Mouse (Mus musculus) urinary bladder, postnatal 10 days (tissue): ENCODE measurements around the gene Plcl2.
"Not testable (repeated sequence)": the region's sequence is repeated elsewhere in the genome, so short reads cannot be mapped to it uniquely, and the experiment has no call there.

Source experiments
- DNase-seq: peaks from one replicate; pipeline ENCODE4 v3.0.0; 2022; ENCODE audit warnings: low spot score

The Plcl2 gene

GRCm38 (mm10) chr17:50500806-50501205 lies 8.4 kb upstream of the Plcl2 start:
- DNase-seq: no peak

- no peak for DNase-seq
Observed at GRCm38 (mm10) chr17:50503075-50503474, 6.1 kb upstream of the Plcl2 start.

DNA sequence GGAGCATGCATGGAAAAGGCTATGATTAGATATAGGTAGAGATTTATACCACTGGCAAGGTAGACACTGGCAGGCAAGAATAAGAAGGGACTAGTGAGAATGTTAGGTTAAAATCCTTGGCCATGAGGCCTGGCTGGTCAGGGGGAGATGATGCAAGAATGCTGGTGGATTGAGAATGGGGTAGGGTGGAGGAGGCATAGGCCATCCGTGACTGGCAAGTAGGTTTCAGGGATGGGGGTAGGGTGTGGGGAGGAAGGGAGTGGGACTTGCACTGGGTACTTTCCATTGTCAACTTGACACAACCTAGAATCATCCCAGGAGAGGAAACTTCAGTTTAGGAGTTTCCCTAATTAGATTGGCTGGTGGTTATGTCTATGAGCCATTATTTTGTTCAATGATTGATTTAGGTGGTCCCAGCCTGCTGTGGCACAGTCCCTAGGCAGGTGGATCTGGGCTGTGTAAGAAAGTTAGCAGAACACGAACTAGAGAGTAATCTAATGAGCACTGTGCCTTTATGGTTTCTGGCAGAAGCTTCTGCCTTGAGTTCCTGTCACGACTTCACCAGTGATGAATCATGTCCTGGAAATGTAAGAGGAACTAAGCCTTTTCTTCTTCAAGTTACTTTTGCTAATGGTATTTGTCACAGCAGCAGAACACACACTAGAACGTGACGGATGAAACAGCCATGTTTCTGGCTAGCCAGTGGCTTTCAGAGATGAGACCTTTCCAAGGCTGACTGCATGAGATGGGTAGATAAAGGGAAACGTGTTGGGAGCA lies 4.9 kb upstream of the Plcl2 start:
- no peak for DNase-seq

GRCm38 (mm10) chr17:50505910-50506634 lies 3.1 kb upstream of the Plcl2 start:
- DNase-seq: no peak

- no peak for DNase-seq
Observed at GRCm38 (mm10) chr17:50506861-50507321, 2.3 kb upstream of the Plcl2 start.

GRCm38 (mm10) chr17:50508055-50508774 lies 988 bp upstream of the Plcl2 start:
- DNase-seq: no peak

DNA sequence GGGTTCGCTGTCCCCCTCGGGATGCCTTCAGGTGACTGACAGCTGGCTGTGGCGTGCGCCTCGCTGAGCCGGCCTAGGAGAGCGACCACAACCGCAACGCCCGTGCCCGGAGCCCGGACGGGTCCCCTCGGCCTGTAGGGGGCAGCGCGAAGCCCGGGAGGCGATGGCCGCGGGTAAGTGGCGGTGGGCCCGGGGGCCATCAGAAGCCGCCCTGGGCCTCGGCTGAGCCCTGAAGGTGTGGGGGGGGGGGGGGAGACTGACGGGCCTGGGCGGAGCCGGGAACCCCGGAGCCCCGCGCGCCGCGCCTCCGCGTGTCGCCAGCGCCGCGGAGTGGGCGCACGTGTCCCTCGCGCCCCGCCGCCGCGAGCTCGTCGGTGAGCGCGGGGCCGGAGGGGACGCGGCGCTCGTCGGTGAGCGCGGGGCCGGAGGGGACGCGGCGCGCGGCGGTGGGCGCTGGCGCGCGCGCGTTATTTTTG lies 390 bp upstream of the Plcl2 start:
- peak; percentile 15 for DNase-seq

- DNase-seq: no peak
Observed at GRCm38 (mm10) chr17:50510279-50510678, 1.1 kb downstream of the Plcl2 start.

DNA sequence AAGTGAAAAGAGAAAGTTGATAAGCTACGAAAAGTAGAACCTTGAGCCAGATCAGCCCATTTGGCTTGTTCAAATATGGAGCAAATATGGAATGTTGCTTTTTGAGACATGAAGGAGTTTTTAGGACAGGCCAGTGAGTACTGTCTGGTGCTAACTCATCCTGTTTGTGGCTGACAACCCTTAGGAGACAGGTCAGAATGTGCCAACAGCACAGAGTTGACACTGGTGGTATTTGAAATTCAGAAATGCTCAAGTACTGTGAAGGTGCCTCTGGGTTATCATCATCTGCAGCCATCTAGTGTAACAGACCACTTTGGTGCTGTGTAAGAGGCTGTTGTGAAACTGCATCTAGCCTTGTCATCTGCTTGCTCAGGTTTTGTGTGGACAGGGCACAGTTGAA lies 1.5 kb downstream of the Plcl2 start:
- DNase-seq: no peak

DNA sequence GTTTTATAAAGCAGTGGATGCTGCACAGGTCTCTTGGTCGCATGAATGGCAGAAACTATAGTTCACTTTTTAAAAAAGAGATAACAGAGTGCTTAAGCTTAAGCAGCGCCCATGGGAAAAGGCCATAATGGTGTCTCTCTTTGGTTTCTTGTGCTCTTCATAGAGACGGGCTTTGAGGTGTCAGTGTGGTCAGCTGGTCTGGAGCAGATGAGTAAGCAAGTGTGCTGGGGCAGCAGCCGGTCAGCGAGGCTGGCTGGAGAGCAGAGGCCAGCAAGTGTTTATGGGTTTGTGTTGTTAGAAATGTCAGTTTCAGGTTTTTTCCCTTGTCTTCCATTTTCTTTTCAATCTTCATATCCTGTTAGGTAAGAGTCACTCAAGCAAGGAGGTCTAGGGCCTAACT lies 3.0 kb downstream of the Plcl2 start:
- no peak for DNase-seq

DNA sequence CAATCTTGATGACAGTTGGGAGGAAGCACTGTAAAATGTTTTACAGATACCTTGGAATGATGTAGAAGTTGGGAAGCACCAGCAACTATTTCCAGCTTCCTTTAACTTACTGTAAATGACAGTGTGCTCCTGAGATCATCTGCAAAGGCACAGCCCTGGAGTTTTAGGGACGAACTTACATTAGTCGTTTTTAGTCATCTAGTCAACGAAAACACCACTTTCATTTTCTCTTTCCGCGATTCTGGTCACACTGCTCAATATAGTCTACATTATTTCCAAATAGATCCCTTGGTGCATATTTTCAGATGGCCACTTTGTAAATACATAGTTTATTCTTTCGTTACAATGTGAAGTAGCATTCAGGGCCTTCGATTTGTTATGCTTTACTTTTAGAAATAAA lies 3.6 kb downstream of the Plcl2 start:
- no peak for DNase-seq

- DNase-seq: no peak
Observed at GRCm38 (mm10) chr17:50513376-50513775, 4.2 kb downstream of the Plcl2 start.

- no peak for DNase-seq
Observed at GRCm38 (mm10) chr17:50514012-50514411, 4.8 kb downstream of the Plcl2 start.

DNA sequence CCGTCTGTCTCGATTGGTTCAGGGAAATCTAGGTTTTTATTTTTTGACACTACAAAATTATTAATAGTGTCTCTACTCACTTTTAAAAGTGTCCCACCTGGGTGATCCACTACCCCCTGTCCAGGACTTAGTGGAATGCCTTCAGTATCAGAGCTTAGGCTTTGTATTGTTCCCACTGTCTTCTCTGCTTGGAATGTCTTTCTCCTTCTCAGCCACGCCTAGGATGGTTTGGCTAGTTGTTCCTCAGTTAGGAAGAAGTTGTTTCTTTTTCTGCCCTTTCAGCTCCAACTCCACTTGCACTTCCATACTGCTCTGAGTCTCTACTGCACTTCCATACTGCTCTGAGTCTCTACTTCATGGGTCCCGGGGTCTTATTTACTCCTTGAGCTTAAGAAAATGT lies 6.7 kb downstream of the Plcl2 start:
- DNase-seq: no peak

DNA sequence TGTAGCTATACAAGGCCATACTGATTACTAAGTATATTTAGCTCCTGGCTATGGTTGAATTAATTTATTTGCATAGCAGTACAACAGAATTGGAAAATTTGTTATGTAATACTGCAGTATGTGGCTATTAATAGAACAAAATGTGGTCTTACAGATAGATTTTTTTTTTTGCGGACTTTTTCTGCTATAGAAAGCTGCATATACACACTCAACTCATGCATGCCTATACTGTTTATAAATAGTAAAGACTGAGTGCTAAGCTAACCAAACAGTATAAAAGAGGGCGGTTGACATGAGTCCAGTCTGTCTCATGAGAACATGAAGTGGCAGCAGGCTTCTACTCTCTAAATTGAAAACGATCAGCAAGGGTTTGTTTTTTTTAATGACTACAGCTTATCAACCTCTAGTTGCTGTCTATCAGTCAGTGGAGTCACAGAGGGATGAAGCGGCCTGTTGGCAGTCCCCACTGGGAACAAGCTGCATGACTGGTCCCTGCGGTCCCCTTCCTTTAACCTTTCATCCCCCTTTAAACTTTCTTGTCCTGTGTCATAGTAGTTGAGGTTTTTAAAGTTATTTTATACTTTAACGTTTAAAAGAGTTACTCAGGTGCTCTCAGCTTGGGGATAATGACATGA lies 8.7 kb downstream of the Plcl2 start:
- no peak for DNase-seq

- DNase-seq: no peak
Observed at GRCm38 (mm10) chr17:50519588-50519987, 10.4 kb downstream of the Plcl2 start.

DNA sequence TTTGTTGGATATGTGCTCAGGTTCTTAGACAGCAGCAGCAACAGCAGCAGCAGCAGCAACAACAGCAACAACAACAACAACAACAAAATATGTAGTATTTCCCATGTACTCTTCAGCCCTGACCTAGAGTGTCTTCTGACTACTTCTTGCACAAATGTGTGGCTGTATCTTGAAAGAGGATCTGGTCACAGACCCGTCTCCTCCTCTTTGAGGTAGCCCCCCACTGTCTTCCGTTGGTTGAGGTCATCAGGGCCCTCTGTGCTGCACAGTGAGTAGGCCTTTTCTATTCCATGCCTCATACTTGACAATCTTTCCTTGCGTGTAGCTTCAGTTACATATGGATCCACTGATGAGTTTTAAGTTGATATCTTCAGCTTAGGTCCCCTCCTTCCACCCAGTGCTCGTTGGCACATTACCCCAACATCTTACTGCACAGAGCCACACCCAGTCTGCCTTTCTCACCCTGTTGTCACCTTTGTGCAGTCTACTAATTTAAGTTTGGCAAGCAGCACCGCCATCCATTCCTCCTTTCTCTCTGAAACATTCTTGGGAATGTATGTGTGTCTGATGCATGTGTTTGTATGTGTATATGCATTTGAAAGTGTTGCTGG lies 13.4 kb downstream of the Plcl2 start:
- no peak for DNase-seq

GRCm38 (mm10) chr17:50524970-50525369 lies 15.8 kb downstream of the Plcl2 start:
- no peak for DNase-seq

DNA sequence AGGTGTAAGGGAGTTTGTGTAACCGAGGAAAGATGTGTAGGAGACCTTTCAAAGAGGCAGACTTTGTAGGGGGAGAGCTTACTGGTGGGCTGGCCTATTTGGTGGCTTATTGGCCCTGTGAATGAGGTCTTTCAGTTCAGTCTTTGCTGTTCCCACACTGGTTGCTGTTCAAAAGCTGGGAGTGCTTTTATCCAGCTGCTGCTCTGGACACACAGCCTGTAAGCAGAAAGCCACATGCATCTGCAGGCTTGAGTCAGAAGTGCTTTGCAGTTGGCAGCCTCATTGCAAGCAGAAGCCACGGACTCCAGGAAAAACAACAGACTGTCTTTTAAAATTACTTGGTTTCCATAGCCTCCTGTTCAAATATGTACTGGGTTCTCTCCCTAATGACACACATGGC lies 16.6 kb downstream of the Plcl2 start:
- DNase-seq: no peak

DNA sequence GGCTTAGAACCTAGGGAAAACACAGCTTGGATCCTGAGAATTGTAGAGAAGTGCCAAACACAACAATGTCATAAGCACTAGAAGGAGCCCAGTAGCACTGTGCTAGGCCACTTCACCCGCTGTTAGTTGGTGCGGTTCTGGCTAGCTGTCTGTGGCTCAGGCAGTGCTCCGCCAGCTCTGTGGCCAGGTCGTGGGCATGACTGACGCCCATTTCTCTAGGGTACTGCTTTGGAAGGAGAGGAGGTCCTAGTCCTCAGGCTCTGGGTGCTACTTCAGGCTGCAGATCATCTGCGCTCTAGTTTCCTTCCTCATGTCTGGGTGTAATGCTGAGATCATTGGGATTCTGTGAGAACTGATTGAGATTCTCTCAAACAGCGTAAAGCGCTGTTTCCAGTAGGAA lies 20.9 kb downstream of the Plcl2 start:
- no peak for DNase-seq

GRCm38 (mm10) chr17:50534889-50535288 lies 25.7 kb downstream of the Plcl2 start:
- not testable (repeated sequence) for DNase-seq
